26 mouse cellular contexts compared by ENCODE assay signal in the genomic region with DNA sequence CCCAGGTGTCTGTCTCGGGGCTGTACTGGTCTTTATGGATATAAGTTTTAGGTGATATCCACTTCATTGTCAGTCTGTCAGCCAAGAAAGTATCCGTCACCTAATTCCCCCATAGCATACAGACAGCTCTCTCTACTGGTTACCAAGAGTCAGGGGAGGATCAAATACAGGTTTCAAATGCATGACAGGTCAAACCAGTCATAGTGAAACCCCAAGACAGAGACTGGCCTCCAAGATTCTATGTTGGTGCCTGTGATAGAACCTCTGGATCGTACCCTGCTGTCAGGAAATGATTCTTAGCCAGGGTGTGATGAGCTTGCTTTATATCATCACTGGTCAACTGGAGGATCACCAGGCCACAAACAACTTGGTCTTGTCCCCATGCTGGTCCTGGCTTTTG. TPM values are rescaled to one million over a fixed set of nuclear protein-coding genes. Genes with fewer than 3 reads are reported as not detected.
DNase-seq lines count a peak whose midpoint lies in the region; TF ChIP-seq lines count a peak whose summit lies in the region.
"Had no signal": no experiment of that assay in that cellular context is flagged by ENCODE, and none has a peak within 500 bp of the region (broad histone marks: within the 10 kb centered on the region; RNA-seq: fewer than 3 reads in every experiment).

No protein-coding gene starts in this region.

- H3K36me3 ChIP-seq in CH12.LX (replicated peaks in 1 of 2; ENCODE audit: control insufficient read depth in 1 of 2, insufficient read depth in 1 of 2, low read length in 1 of 2) = no peaks in the 10 kb centered on the region
- H3K36me3 ChIP-seq: G1E had no signal

- TF ChIP-seq CTCF in CH12.LX (conservative IDR thresholded peaks at IDR 0.05 in 1 of 2, IDR thresholded peaks at IDR 0.05 in 1 of 2; ENCODE audit: low read depth in 2 of 2, low read length in 2 of 2) = peak in 1 of 2 experiments; percentile 39; a peak in 2 of 4 replicates

- H3K4me1 ChIP-seq in CH12.LX (ENCODE audit: control insufficient read depth in 1 of 2, insufficient read depth in 2 of 2) = peaks cover 0 to 13% of the 10 kb centered on the region in 2 experiments; a peak in 2 of 4 replicates

- no peak for TF ChIP-seq POLR2A in CH12.LX (IDR thresholded peaks at IDR 0.05; ENCODE audit: low read depth, low read length)

- H3K79me2 ChIP-seq in CH12.LX (replicated peaks; ENCODE audit: control insufficient read depth, extremely low read depth, insufficient read depth, poor library complexity, severe bottlenecking) = no peaks in the 10 kb centered on the region

- no peak overlapping the region for H3K9ac ChIP-seq in CH12.LX (ENCODE audit: insufficient read depth, low read depth)

- peak; percentile 23 for DNase-seq in A20 (ENCODE audit: low read depth, low spot score)
- peak; percentile 45 for DNase-seq in CH12.LX (ENCODE audit: extremely low read depth)
- no peak for DNase-seq in left cerebral cortex, adult 18-20 months (ENCODE audit: low spot score in 2 of 2)
- no peak for DNase-seq in left cerebral cortex, postnatal 14 days (ENCODE audit: low spot score in 2 of 2)
- DNase-seq: adrenal gland, adult 2 months; adrenal gland, adult 8-10 months; adrenal gland, postnatal 10 days; adrenal gland, postnatal 14 days; adrenal gland, postnatal 25 days; adrenal gland, postnatal 36 days; B cell, adult 2 months; cerebellum, adult 11 months; cerebellum, adult 11-12 months; cerebellum, adult 18-20 months; cerebellum, adult 2 months; cerebellum, adult 8-10 months had no signal

- H3K9me3 ChIP-seq in CH12.LX (replicated peaks; ENCODE audit: low read length) = no peaks in the 10 kb centered on the region
- H3K9me3 ChIP-seq: G1E had no signal

- intact Hi-C loops in left cerebral cortex, postnatal 14 days (cut with DNase I) = loop anchor here (5.0 kb wide), 1 partner anchor 191 kb away; no protein-coding TSS in a partner anchor

- no peak overlapping the region for H3K27ac ChIP-seq in CH12.LX (ENCODE audit: insufficient read depth, low read depth)

- dilution Hi-C loops in CH12.LX (cut with MboI; ENCODE audit: extremely low pct_ligation_motif_present, extremely low pct_unique_long_range_greater_than_20kb, low sequenced_read_pairs) = no loop called here

- no peaks in the 10 kb centered on the region for H3K27me3 ChIP-seq in CH12.LX (replicated peaks)

- peak; percentile 28 for TF ChIP-seq RAD21 in CH12.LX (IDR thresholded peaks at IDR 0.05; ENCODE audit: low read depth, low read length)

- TF ChIP-seq EP300 in CH12.LX (IDR thresholded peaks at IDR 0.05; ENCODE audit: low read length) = no peak

- H3K4me3 ChIP-seq in CH12.LX (replicated peaks in 1 of 3; ENCODE audit: low read depth in 2 of 3, low read length in 2 of 3, poor library complexity in 1 of 3) = no peak overlapping the region

- no peak overlapping the region for H3K4me2 ChIP-seq in CH12.LX (ENCODE audit: insufficient read depth, low read depth, poor library complexity, severe bottlenecking)

- in situ Hi-C loops in CH12.LX (cut with MboI; ENCODE audit: low pct_ligation_motif_present, low pct_unique_long_range_greater_than_20kb, low sequenced_read_pairs) = loop anchor here (10.0 kb wide), 1 partner anchor 199 kb away; no protein-coding TSS in a partner anchor

TF ChIP-seq in CH12.LX, 34 proteins besides CTCF, POLR2A, EP300 and RAD21:
- TF ChIP-seq SMC3 (IDR thresholded peaks at IDR 0.05; ENCODE audit: low read depth, low read length) (peak; percentile 10; the same call in 1 of the 2 replicates), IRF4 (IDR thresholded peaks at IDR 0.05; ENCODE audit: low read depth, low read length) (peak; percentile 91), MAFK (IDR thresholded peaks at IDR 0.05; ENCODE audit: insufficient replicate concordance, low read length) (no peak), JUND (conservative IDR thresholded peaks at IDR 0.05; ENCODE audit: low read depth, low read length) (peak; percentile 83), ZC3H11A (IDR thresholded peaks at IDR 0.05; ENCODE audit: low read depth, low read length) (no peak), CHD1 (IDR thresholded peaks at IDR 0.05; ENCODE audit: low read depth, low read length) (no peak), ZKSCAN1 (IDR thresholded peaks at IDR 0.05; ENCODE audit: borderline replicate concordance, low read depth, low read length) (no peak), JUN (IDR thresholded peaks at IDR 0.05; ENCODE audit: insufficient read depth, low read depth, low read length) (peak; percentile 50; the same call in 1 of the 2 replicates)

RNA-seq across cellular contexts. Expression of gene Zcchc13, which starts 43.4 kb away (rescaled TPM):
- 0.71 and 1.7 TPM in 2 replicates for total RNA-seq in CH12.LX (2012; rRNA removed)
- total RNA-seq in CH12.LX (2014; rRNA removed) = not detected in 2 replicates
- polyA plus RNA-seq in CH12.LX (2012; ENCODE audit: insufficient read length, low read depth) = not detected in 2 replicates
- not detected for total RNA-seq in left cerebral cortex, adult 18-20 months (2021)
- not detected for total RNA-seq in left cerebral cortex, postnatal 14 days (2021)
- total RNA-seq: adrenal gland, adult 18-20 months; adrenal gland, adult 2 months; adrenal gland, adult 8-10 months; adrenal gland, postnatal 10 days; adrenal gland, postnatal 14 days; adrenal gland, postnatal 25 days; adrenal gland, postnatal 36 days; adrenal gland, postnatal 4 days; ES-E14; G1E; MEL had no signal
- polyA plus RNA-seq: activated CD4-positive, CD25-positive, alpha-beta regulatory T cell, adult 4 months; adrenal gland, adult 2 months; brain, embryonic 14.5 days; C2C12; CD4-positive, CD25-positive, alpha-beta regulatory T cell, adult 4 months; G1E; Patski had no signal

Comparison
In these comparisons a context has a peak if more than half of its experiments do, and no peak if none do; other contexts are left out.
1. DNase-seq: peak in A20 (single experiment) and CH12.LX (single experiment); none in left cerebral cortex, adult 18-20 months (0 of 2) and left cerebral cortex, postnatal 14 days (0 of 2).